Mouse (Mus musculus) bone marrow, adult 2 months (tissue): ENCODE data around the gene Txndc16. TPM values are rescaled to one million over a fixed set of nuclear protein-coding genes. Genes with fewer than 3 reads are reported as not detected.

Source experiments
- H3K27ac ChIP-seq: fragments of 200-500 bp; 2 replicates; pipeline ENCODE4 v1.5.1; 2012; ENCODE audit warnings: low read depth, mild to moderate bottlenecking, control low read depth, inconsistent platforms, low read length; ENCODE audit not compliant: control insufficient read depth, poor library complexity, insufficient read depth
- H3K4me1 ChIP-seq: fragments of 200-500 bp; 2 replicates; pipeline ENCODE4 v1.6.1; 2011; ENCODE audit warnings: low read length; ENCODE audit not compliant: control insufficient read depth, insufficient read depth
- H3K4me3 ChIP-seq: fragments of 200-500 bp; replicated peaks from 2 replicates; pipeline ENCODE3; 2011; ENCODE audit warnings: mild to moderate bottlenecking, low read depth, low read length, control low read depth; ENCODE audit not compliant: control insufficient read depth
- CTCF ChIP-seq: fragments of 200-500 bp; IDR thresholded peaks from 2 replicates; pipeline ENCODE4 v1.5.1; 2011; ENCODE audit warnings: low read length, control low read depth; ENCODE audit not compliant: control insufficient read depth, insufficient read depth
- POLR2A ChIP-seq: fragments of 200-500 bp; IDR thresholded peaks from 2 replicates; pipeline ENCODE4 v1.6.1; 2011; ENCODE audit warnings: low read depth, mild to moderate bottlenecking, control low read depth, low read length, borderline replicate concordance; ENCODE audit not compliant: control insufficient read depth
- WGBS: fragments of 180-500 bp; shearing (Covaris S2); methylation state at CpG from one replicate; pipeline ENCODE4 v1.1.7; 2018; 5-methylcytosine and 5-hydroxymethylcytosine counted together
- polyA plus RNA-seq: library from polyadenylated mRNA; stranded (reverse); fragments of >200 nt; gene quantifications from 2 replicates; pipeline ENCODE4 v1.2.4, GENCODE M21; 2011; ENCODE audit warnings: low replicate concordance; ENCODE audit not compliant: missing spikeins, insufficient read depth, insufficient read length

Txndc16 gene
- polyA plus RNA-seq: 6.4 and 9.1 TPM in 2 replicates

DNA sequence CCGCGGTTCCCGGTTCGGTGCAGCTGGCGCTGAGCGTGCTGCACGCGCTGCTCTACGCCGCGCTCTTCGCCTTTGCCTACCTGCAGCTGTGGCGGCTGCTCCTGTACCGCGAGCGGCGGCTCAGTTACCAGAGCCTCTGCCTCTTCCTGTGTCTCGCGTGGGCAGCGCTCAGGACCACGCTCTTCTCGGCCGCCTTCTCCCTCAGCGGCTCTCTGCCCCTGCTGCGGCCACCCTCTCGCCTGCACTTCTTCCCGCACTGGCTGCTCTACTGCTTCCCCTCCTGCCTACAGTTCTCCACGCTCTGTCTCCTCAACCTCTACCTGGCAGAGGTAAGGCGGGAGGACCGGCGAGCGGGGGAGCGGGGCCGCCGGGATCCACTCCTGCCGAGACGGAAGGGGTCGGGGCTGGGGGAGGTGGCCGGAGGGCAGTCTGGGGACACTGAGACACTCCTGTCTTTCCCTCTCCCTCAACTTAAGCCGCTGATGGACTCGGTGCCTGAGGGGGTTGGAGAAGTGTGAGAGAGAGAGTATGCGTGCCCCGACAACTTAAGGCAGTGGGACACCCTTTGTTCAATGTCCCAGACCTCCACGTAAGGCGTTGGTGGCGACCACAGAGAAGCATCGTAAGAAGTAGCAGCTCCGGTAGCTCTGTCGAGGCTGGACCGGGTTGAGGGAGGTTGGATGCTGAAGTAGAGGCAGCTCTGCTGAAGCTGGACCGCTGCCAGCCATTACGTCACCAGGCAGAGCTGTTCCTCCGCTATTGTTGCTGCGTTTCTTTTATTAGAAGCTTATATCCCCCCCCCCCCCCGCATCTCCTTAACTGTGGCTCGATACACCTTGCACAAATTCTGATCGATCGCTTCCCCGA, at the start of gene Txndc16:
Gene Txndc16 (minus strand): TSS at position 239 of the 867 bp plus-strand sequence.
- peak within 1 kb of the TSS; percentile 76 for H3K27ac ChIP-seq
- peak; percentile 29; the same call in 1 of the 2 replicates for TF ChIP-seq POLR2A
- no peak for TF ChIP-seq CTCF
- WGBS: under 1% methylated on average over 59 of the region's 59 CpGs

GRCm38 (mm10) chr14:45263831-45264592, 43.9 kb upstream of the Txndc16 start:
- no peak overlapping the region for H3K27ac ChIP-seq
- H3K4me3 ChIP-seq: no peak overlapping the region
- no peaks in the 10 kb centered on the region for H3K4me1 ChIP-seq
- WGBS: 88% methylated on average over 3 of the region's 3 CpGs
- TF ChIP-seq POLR2A (no peak), CTCF (no peak)

More for the DNA sequence above, at the start of gene Txndc16:
- Histone ChIP-seq H3K4me3 (peak within 1 kb of the TSS; percentile 75), H3K4me1 (peaks cover 2% of the 10 kb centered on the region; the same call in 1 of the 2 replicates)

GRCm38 (mm10) chr14:45251548-45252076, 31.5 kb upstream of the Txndc16 start:
- 67% methylated on average over 4 of the region's 4 CpGs for WGBS
- TF ChIP-seq POLR2A (no peak), CTCF (no peak)

GRCm38 (mm10) chr14:45241613-45242012, 21.5 kb upstream of the Txndc16 start:
- TF ChIP-seq POLR2A (no peak), CTCF (peak; percentile 32; the same call in 1 of the 2 replicates)
- no peak overlapping the region for H3K27ac ChIP-seq
- peaks cover 1% of the 10 kb centered on the region; the same call in 1 of the 2 replicates for H3K4me1 ChIP-seq
- WGBS: 63% methylated on average over 1 of the region's 1 CpGs
- H3K4me3 ChIP-seq: no peak overlapping the region

More at GRCm38 (mm10) chr14:45251548-45252076, 31.5 kb upstream of the Txndc16 start:
- H3K4me3 ChIP-seq: no peak overlapping the region
- H3K27ac ChIP-seq: no peak overlapping the region
- H3K4me1 ChIP-seq: no peaks in the 10 kb centered on the region

GRCm38 (mm10) chr14:45239042-45239441, 18.9 kb upstream of the Txndc16 start:
- WGBS: 24% methylated on average over 2 of the region's 2 CpGs
- TF ChIP-seq POLR2A (no peak), CTCF (no peak)
- Histone ChIP-seq H3K27ac (no peak overlapping the region), H3K4me3 (no peak overlapping the region), H3K4me1 (peaks cover 1% of the 10 kb centered on the region; the same call in 1 of the 2 replicates)

- Histone ChIP-seq H3K27ac (no peak overlapping the region), H3K4me3 (peak overlapping the region; percentile 70), H3K4me1 (peaks cover 2% of the 10 kb centered on the region; the same call in 1 of the 2 replicates)
- TF ChIP-seq POLR2A: no peak
- no peak for TF ChIP-seq CTCF
- 20% methylated on average over 11 of the region's 11 CpGs for WGBS
Measured at GRCm38 (mm10) chr14:45220957-45221630, 966 bp upstream of the Txndc16 start.

GRCm38 (mm10) chr14:45219281-45220089, 643 bp downstream of the Txndc16 start, which contains the start of gene Gpr137c:
Gene Gpr137c, plus strand, starts transcription at chr14:45219717.
- under 1% methylated on average over 86 of the region's 86 CpGs for WGBS
- Histone ChIP-seq H3K27ac (peak within 1 kb of the TSS; percentile 76), H3K4me1 (peaks cover 2% of the 10 kb centered on the region; the same call in 1 of the 2 replicates), H3K4me3 (peak within 1 kb of the TSS; percentile 75)
- TF ChIP-seq CTCF (no peak), POLR2A (peak; percentile 66; the same call in 1 of the 2 replicates)
